Mouse (Mus musculus): ENCODE data around the gene Il18.
A peak's percentile ranks its signal among the peaks of the same experiment; 100 is the strongest.

Gene Il18

DNA sequence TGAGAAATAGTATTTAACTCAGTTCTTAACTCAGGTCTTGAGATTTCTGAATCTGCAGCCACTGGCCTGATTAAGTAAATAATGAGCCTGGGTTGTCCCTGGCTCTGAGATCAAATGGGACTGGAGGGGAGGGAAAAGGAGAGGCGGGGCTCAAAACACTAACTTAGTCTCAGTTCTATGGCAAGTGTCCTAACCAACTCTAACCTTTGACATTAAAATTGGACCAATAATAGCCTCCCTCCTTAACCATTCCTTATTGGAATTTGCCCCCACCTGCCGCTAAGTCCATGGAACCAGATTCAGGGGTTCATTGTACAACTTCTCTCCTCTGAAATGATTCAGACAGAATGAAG is 443 bp downstream of the Il18 start, which contains the start of gene Bco2:
Bco2 (minus strand) TSS at position 88 of the 353 bp plus-strand sequence.
- no peak for DNase-seq

DNA sequence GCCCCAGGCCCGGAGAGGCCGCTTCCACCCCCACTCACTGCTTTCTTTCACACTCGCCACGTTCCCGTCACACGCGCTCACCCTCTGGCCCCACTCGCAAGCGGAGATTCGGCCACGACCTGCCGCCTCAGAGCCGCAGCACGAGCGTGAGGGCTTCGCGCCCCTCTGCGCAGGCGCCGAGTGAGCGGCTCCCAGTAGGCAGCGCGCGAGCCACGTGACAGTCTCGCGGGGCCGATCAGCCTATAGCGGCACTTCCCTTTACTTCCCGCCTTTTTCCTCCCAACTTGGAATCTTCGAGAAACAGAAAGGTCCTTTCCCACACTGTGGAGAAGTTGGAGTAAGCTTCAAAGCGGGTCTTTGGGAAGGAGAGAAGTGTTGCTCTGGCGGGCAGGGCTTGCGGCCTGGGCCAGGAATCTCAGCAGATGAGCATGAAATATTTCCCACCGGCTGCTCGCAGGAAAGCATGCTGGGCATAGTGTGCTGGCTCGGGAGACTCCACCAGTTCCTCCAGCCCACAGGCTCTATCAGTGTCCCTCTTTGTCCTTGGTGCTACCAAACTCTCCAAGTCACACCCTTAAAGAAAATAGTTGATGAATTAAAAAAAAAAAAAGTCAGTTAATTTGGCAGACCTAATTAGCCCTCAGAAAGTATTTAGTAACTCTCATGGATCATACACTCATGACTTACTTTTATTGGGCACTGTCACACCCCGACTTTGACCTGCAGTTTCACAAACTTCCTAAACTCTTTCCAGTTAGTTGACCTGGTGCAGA is 6.7 kb downstream of the Il18 start, which contains the start of gene Tex12:
Tex12 (minus strand) TSS at position 181 of the 773 bp plus-strand sequence.
- DNase-seq = no peak

DNA sequence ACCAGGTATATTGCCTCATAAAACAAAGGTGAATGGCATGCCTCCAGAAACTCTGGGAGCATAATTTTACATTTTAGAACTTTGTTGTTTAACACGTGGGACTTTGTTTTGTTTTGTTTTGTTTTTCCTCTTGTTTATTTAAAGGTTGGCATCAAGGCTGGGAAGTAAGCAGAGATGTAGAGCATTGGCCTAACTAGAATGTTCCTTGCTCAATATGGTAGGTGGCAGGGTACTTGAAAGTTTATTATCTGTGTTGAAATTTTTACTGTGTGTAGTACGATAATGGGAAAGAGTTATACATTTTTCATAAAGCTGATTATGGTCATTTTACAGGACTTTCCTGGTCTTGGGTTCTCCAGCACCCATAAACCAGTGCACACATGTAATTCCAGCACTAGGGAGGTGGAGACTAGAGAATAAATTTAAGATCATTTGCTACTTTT is 7.3 kb downstream of the Il18 start:
- no peak for DNase-seq

DNA sequence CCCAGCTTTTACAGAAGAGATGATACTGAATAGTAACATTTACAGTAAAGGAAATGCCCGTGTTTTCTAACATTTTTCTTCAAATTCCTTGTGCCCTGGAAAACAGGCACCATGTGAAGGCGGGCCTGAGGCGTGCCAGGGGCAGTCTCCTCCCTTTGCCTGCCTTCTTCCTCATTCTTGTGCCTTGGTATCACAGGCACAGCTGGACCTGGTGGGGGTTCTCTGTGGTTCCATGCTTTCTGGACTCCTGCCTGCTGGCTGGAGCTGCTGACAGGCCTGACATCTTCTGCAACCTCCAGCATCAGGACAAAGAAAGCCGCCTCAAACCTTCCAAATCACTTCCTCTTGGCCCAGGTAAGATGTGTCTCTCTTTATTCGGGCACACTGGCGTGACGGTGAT is 10.5 kb downstream of the Il18 start:
- DNase-seq = no peak

DNA sequence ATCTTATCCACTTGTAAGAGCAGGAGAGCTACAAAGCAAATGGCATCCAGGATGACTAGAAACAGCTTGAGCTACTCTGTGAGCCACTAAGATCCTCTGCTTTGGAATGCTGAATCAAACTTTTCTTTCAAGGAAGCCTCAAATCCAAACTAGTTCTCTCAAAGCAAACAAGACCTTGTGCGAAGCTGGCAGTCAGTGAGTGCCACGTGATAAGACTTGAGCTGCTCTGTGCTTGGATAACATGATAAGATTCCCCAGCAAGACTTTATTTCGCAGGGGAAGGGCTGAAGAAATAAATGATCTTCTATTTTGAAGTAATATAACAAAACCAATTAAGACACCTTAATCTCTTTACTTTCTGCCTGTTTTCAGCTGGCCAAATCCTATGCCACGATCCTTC is 11.3 kb downstream of the Il18 start:
- no peak for DNase-seq

DNA sequence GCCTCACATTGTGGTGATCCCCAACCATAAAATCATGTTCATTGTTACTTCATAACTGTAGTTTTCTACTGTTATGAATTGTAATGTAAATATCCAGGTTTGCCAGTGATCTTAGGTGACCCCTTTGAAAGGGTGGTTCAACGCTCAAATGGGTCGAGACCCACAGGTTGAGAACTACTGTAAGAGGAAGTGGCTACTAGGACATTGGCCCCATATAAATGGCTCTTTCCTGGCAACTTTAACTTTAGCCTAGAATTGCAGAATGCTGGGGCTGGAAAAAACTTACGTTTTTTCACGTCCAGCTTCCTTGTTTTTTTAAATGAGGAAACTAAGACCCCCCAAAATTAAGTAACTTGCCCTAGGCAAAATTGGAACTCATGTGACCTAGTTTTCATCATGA is 12.7 kb downstream of the Il18 start:
- no peak for DNase-seq

DNA sequence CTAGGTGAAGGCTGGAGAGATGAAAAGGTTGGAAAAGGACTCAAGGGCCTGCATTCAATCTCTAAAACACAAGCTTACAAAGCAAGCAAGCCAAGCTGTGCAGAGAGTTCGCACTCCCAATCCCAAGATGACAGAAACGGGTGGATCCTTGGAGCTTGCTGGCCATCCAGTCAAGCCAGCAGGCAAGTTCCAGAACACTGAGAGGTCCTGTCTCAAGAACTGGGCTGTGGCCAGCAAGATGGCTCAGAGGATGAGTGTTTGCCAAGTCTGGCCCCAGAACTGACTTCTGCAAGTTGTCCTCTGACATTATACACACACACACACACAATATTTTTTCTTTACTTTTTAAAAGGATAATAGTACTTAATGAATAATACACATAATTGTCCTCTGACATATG is 13.3 kb downstream of the Il18 start:
- DNase-seq = no peak

DNA sequence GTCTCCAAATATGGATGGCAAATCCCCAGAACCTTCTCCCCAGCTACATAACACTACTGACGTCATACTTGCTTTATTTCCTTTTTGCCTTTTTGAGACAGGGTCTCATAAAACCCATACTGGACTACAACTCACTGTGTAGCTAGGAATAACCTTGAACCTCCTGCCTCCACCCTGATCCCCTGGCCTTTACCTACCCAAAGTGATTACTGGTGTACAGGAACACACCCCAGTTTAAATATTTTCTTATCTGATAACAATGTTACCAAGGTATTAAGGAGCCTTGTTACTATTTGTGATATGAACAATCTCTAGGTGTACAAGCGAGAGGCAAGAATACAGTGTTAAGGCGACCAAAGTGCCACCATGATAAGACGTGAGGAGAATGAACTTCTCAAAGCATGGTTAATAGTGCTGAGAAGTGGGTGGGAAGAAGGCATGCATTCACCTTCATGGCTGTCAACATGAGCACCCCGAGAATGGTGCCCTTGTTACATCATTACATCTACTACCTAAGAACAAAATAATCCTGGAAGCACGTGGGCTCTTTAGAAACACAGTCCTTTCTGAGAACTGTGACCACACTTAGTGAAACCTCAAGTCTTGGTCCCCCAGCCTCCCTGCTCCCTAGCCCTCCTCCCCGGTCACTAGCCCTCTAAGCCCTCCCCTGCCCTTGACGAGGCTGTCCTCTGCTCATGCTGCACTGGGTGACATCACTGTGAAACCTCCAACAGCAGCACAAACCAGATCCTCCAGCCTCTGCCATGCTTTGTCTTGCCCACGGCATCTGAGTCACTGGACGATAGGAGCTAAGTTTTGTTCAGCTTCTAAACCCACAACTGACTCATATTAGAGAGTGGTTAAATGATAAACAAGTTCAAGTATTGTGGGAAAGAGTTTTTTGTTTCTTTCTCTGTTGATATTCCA is 15.2 kb downstream of the Il18 start:
- no peak for DNase-seq

DNA sequence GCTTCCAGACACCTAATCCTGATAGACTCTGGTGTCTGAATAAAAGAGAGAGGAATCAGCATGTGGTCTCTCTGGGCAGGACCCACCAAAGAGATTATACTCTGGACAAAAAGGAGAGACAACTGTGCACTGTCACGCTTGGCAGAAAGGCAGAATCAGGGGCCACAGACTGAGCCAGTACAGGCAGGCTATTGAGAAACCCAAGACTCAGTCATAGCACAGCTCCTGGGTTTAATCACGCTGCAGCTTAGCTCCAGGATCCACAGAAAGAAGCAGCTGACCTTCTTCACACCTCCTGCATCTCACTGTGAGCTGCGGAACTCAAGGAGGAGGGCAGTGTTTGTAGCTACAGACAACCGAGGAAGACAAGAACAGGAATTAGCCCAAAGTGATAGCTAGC is 25.7 kb downstream of the Il18 start:
- DNase-seq = no peak

DNA sequence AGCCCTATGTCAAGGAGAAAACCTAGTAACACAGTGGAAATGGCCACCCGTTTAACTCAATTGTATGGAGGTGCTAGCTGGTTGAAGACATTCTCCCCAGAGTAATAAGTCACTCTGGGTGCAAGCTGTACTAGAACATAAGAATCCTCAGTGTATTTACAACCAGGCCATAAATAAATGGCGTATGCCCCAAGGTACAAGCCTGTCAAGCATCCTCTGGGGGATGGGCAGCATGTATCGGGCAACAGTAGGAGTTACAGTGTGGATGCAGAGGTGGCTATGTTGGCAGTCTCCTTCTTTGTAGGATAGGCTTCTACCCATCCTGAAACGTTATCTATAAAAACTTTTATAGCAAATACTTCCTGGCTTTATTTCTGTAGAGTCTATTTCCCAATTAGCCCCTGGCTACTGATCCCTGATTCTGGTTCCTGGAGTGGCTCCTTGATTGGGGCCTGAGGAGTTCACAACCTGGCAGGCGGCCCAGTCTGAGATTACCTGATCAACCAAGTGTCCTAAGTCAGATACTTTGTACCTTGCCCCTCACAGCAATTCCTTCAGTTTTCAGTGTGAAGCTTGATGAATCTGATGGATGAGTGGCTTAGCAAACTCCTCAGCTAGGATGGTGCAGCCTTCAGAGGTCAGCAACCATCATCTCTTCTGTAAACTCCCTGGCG is 30.7 kb downstream of the Il18 start:
- DNase-seq = no peak

DNA sequence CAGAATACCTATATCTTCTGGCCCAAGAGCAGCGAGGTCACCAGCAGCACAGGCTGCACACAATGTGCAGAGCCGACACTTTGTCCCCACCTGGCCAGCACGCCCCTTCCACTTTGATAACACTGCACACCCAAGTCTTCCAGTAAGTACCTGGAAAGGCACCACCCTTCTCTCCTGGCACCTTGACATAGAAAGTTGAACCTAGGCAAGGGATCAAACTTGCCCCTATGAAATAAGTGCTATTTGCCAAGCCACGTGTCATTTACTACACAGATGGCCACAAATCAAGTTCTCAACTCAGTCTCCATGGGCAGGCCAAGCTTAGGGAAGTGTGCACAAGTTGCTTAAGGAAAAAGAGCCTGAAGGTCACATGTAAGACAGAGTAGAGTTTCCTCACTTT is 32.3 kb downstream of the Il18 start:
- no peak for DNase-seq

DNA sequence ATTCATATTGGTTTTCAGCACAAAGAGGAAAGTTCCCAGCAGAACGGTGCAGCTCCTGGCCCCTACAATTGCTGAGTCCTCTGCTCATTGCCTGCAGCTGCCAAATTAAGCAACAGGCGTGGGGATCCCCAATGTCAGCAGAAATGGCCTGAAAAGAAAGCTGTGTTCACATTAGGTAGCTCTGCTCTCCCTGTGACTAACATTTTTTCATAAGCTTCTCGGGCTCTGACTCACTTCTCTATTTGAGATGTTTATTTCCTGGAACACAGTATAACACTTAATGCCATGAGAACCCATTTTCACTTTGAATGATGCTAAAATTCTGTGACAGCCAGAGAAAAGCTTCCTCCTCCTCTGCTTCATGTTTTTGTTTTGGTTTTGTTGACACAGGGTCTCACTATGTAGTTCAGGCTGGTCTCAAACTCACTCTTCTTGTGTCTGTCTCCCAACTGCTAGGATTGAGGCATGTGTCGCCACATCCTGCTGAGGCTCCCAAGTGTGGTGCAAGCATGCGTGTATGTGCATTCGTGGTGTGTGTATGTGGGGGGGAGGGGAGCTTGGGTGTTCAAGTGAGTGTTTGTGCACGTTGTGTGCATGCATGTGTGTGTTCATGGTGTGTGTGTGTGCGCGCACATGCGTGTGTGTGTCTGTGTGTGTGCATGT is 36.4 kb downstream of the Il18 start:
- peak; percentile 12 to 15 for DNase-seq

DNA sequence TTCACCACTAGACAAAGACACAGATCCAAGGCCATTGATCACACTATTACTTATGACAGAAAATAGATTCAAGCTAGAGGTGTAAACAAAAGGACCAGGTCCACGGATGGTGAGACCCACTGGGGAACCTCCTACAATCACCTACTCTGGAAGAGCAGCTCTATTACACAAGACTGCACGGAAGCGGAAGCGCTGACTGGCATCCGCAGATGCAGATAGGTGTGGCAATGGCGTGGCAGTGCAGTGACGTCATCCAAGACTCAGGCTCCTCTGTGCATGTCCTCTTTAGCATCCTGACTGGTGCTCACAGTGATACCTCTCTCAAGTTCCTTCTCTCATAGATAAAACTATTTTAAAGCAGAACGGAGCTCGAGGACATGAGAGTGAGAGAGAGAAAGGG is 38.3 kb downstream of the Il18 start:
- DNase-seq = no peak

DNA sequence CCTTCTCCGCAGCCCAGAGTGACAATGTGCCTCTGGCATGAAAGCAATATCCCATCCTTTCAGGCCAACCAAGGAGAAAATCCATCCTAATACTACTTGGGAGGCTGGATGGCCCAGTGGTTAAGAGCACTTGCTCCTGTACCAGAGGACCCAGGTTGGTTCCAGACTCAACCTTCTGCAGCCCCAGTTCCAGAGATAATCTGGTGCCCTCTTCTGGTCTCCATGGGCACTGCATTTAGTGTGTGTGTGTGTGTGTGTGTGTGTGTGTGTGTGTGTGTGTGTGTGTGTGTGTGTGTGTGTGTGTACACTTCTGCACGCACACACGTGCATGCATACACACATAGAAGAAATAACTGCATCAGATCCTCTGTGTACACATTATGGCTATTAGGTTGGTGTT is 38.9 kb downstream of the Il18 start:
- DNase-seq = peak; percentile 78

DNA sequence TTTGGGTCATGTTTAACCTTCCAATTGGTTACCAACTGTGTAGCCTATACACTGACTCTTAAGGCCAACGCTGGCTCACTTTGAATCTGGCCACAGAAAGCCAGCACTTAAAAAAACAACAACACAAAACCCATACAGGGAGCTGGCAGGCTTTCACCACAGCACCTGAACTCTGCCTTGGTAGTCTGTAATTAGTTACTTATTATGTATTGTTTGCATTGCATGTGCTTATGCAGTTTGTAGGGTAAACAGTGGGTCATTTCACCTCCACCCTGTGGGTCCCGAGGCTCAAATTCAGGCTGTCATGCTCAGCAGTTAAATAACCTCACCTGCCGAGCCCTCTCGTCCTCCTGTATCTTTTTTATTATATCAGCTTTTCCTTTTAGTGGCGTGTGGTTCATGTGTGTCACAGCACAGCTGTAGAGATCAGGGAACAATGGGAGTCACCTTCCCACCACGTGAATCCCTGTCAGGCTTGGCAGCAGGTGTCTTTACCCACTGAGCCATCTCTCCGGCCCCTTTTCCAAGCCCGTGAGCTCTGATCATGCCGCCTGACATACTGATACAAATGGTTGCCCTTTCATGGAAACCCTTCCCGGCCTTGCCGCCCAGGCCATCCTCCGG is 40.3 kb downstream of the Il18 start:
- DNase-seq = no peak

DNA sequence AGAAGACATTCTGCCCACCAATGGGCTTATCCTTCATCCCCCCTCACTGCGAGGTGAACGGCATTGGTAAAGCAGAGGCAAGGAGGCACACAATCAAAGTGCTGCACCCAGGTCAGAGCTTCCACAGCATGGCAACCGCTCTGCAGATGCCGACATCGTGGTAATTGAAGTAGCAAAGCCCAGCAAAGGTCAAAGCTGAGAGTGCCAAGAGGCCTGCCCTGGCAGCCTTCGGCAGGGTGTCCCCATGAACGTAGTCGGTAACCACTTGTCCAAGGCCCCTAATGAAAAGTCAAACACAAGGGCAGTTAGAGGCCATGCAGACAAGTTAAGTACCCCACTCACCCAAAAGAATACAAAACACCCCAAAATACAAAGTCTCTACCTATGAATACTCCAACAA is 42.3 kb downstream of the Il18 start:
- no peak for DNase-seq

DNA sequence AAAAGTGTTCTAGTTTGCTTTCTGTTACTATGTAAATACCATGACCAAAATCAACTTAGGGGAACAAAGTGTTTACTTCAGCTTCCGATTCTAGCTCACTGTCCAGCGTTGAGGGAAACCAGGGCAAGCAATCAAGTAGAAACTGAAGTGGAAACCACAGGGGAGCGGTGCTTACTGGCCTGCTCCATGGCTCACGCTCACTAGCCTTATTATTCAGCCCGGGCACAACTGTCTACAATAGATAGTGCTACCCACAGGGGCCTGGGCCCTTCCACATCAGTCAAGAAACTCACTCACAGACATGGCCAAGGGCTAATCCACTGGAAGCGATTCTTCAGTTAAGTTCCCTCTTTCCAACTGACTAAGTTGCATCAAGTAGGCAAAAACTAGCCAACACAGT is 46.9 kb downstream of the Il18 start:
- no peak for DNase-seq

DNA sequence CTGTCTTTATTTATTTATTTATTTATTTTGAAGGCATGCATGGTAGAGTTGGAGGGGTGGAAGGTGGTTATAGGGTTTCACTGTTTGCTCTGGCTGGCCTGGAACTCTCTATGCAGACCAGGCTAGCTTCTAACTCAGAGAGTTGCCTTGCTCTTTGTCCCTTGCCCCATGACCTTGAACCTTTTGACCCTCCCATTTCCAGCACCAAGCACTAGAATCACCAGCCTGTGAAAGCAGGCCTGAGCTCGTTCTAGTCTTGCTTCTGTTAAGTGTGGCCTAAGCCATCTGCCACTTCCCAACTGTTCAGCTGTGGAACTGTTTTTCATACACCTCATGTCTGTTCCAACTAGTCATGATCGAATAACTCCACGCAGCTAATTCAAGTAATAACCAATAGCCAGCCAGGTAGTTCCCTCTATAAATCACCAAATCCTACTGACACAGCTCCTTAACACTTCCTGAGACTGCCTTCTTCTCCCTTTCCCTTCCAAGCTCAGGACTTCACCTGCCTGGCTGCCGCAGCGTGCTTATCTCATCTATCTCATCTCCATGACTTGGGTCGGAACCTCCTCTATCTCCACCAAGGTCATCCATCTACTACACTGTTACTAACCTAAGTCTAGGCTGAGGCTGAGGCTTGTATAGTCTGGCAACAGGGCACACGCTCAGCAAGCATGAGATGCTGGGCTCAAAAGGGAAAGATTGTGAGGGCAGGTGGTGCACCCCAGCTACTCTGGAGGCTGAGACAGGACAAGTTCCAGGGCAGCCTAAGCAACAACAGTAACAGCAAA is 47.6 kb downstream of the Il18 start:
- no peak for DNase-seq

DNA sequence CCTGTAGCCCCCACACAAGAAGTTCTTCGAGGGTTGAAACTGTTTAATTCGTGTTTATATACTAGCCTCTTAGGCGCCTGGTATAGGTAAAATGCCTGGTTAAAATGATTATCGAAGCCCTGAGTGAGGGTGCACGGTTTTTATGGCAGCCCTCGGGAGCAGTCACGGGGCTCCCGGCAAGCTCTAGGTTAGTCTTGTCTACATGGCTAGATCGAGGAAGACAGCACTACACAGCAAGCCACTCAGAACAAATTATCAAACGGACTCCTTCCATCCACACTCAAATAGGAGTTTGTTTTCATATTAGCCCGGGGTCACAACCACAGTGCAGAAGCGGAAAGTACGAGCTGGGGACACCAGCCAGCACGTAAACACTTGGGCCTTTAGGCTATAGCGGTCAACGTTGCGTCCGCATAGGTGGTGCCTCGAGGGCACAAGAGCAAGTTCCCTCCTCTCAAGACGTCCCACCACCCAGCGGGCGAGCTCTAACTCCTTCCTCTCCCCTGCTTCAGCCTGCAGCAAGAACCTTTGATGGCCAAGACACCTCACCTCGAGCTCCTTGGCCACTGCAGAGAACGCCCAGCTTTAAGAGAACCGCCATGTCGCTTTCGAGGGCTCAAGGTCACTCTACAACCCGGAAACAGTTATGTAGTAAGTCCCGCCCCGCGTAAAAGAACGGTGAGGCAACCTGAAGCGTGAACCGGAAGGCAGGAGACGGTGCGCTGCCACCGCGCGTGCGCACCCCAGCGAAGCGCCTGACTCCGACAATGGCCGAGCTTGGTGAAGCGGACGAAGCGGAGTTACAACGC is 48.8 kb downstream of the Il18 start, which contains the start of the genes Sdhd and Timm8b:
Sdhd (minus strand) TSS at position 624 of the 809 bp plus-strand sequence.
Timm8b (plus strand) TSS at position 722 of the 809 bp plus-strand sequence.
- peak; percentile 93 to 95 for DNase-seq

DNA sequence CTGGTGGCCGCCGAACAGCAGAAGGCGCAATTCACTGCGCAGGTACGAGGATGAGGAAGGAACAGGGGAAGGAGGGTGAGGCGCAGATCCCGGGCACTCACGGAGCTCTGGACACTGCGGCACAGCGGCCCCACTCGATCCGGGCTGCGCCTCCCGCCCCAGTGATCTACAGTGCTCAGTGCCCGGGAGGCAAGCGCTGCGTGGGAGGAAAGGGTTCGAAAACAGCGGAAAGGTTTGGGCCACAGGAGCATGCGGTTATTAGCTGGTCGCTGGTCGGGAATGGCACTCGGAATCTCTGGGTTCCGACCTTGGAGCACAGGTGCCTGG is 49.3 kb downstream of the Il18 start:
- DNase-seq = no peak

DNA sequence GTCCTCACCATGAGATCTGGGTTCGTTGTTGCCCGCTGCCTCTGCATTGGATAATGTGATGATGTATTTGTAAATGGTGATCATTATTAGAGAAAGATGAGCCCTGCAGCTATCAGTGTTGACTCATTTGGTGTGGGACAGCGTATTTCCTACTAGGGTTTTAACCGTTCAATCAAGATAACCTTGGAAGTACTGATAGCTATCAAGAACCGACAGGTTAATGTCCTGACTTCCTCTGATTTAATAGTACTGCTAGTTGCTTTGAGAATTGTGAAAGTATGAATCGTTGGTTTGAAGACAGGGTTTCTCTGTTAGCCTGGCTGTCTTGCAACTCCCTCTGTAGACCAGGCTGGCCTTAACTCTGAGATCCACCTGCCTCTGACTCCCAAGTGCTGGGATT is 49.7 kb downstream of the Il18 start:
- DNase-seq = no peak

Data from B cell, adult 2 months (primary cell).